Mouse (Mus musculus) E14TG2a.4 (cell line): ENCODE measurements around the gene Trh.
A peak's percentile ranks its signal among the peaks of the same experiment; 100 is the strongest.

Experiments
- H3K27me3 ChIP-seq: 2 replicates; pipeline ENCODE4 v1.6.1; 2014; ENCODE audit warnings: low read length, control low read depth; ENCODE audit not compliant: insufficient read depth
- H3K36me3 ChIP-seq: 2 replicates; pipeline ENCODE4 v1.6.1; 2014; ENCODE audit warnings: low read length, control low read depth; ENCODE audit not compliant: insufficient read depth
- H3K4me1 ChIP-seq: replicated peaks from 2 replicates; pipeline ENCODE4 v1.6.1; 2014; ENCODE audit warnings: low read depth, low read length, control low read depth
- H3K4me3 ChIP-seq: replicated peaks from 2 replicates; pipeline ENCODE4 v1.5.1; 2014; ENCODE audit warnings: mild to moderate bottlenecking, low read length
- H3K9me3 ChIP-seq: 2 replicates; pipeline ENCODE4 v1.6.1; 2014; ENCODE audit warnings: low read length, control low read depth
- CTCF ChIP-seq: conservative IDR thresholded peaks from 2 replicates; pipeline ENCODE4 v1.5.1; 2014; ENCODE audit warnings: low read length
- NANOG ChIP-seq: IDR thresholded peaks from 2 replicates; pipeline ENCODE4 v1.6.1; 2014; ENCODE audit warnings: borderline replicate concordance, low read length, mixed read lengths
- POU5F1 ChIP-seq: IDR thresholded peaks from 2 replicates; pipeline ENCODE4 v1.6.1; 2014; ENCODE audit warnings: low read length, borderline replicate concordance

Gene Trh

GRCm38 (mm10) chr6:92268001-92268400 lies 23.6 kb upstream of the Trh start:
- no peak for TF ChIP-seq POU5F1
- no peak for TF ChIP-seq NANOG
- TF ChIP-seq CTCF = no peak
- Histone ChIP-seq H3K36me3 (no peaks in the 10 kb centered on the region), H3K4me3 (no peak overlapping the region), H3K9me3 (no peaks in the 10 kb centered on the region), H3K4me1 (peaks cover 23% of the 10 kb centered on the region), H3K27me3 (peaks cover 2% of the 10 kb centered on the region; the same call in 1 of the 2 replicates)

- peaks cover 20% of the 10 kb centered on the region for H3K4me1 ChIP-seq
- H3K9me3 ChIP-seq = no peaks in the 10 kb centered on the region
- no peaks in the 10 kb centered on the region for H3K36me3 ChIP-seq
- peaks cover 14% of the 10 kb centered on the region; the same call in 1 of the 2 replicates for H3K27me3 ChIP-seq
- TF ChIP-seq NANOG (no peak), CTCF (no peak), POU5F1 (no peak)
- H3K4me3 ChIP-seq = no peak overlapping the region
Observed at GRCm38 (mm10) chr6:92261162-92261843, 16.9 kb upstream of the Trh start.

- TF ChIP-seq NANOG = no peak
- TF ChIP-seq POU5F1 = no peak
- TF ChIP-seq CTCF = 0 out of 2 replicates have a peak, but pooled peaks have one; percentile 2
Observed at GRCm38 (mm10) chr6:92255346-92255745, 10.9 kb upstream of the Trh start.

GRCm38 (mm10) chr6:92253253-92253870 lies 8.9 kb upstream of the Trh start:
- Histone ChIP-seq H3K4me1 (peaks cover 70% of the 10 kb centered on the region), H3K4me3 (no peak overlapping the region), H3K27me3 (no peaks in the 10 kb centered on the region), H3K36me3 (no peaks in the 10 kb centered on the region), H3K9me3 (peaks cover 12% of the 10 kb centered on the region)
- TF ChIP-seq POU5F1 = no peak
- no peak for TF ChIP-seq NANOG
- no peak for TF ChIP-seq CTCF

More at GRCm38 (mm10) chr6:92255346-92255745, 10.9 kb upstream of the Trh start:
- 0 out of 2 replicates have a peak, but pooled peaks cover 11% of the 10 kb centered on the region for H3K27me3 ChIP-seq
- H3K9me3 ChIP-seq = peaks cover 12% of the 10 kb centered on the region
- no peaks in the 10 kb centered on the region for H3K36me3 ChIP-seq
- peaks cover 52% of the 10 kb centered on the region for H3K4me1 ChIP-seq
- H3K4me3 ChIP-seq = no peak overlapping the region

- no peaks in the 10 kb centered on the region for H3K9me3 ChIP-seq
- H3K27me3 ChIP-seq = 0 out of 2 replicates have a peak, but pooled peaks cover 3% of the 10 kb centered on the region
- H3K4me3 ChIP-seq = peak overlapping the region; percentile 48
- peaks cover 92% of the 10 kb centered on the region for H3K4me1 ChIP-seq
- peaks cover 15% of the 10 kb centered on the region for H3K36me3 ChIP-seq
- TF ChIP-seq POU5F1 (no peak), NANOG (peak; percentile 75)
Observed at GRCm38 (mm10) chr6:92247215-92247919, 2.9 kb upstream of the Trh start.

- peaks cover 24% of the 10 kb centered on the region for H3K36me3 ChIP-seq
- peak; percentile 88 for TF ChIP-seq POU5F1
- TF ChIP-seq CTCF = no peak
- TF ChIP-seq NANOG = peak; percentile 48; the same call in 1 of the 2 replicates
Observed at GRCm38 (mm10) chr6:92246335-92246734, 1.9 kb upstream of the Trh start.

GRCm38 (mm10) chr6:92241178-92241906 lies 3.1 kb downstream of the Trh start:
- no peak for TF ChIP-seq CTCF
- H3K9me3 ChIP-seq = no peaks in the 10 kb centered on the region

More at GRCm38 (mm10) chr6:92246335-92246734, 1.9 kb upstream of the Trh start:
- Histone ChIP-seq H3K27me3 (0 out of 2 replicates have a peak, but pooled peaks cover 3% of the 10 kb centered on the region), H3K4me3 (peak overlapping the region; percentile 48), H3K4me1 (peaks cover 92% of the 10 kb centered on the region), H3K9me3 (no peaks in the 10 kb centered on the region)

GRCm38 (mm10) chr6:92235036-92235435 lies 9.4 kb downstream of the Trh start:
- Histone ChIP-seq H3K4me1 (peaks cover 13% of the 10 kb centered on the region), H3K4me3 (no peak overlapping the region), H3K9me3 (no peaks in the 10 kb centered on the region), H3K36me3 (no peaks in the 10 kb centered on the region), H3K27me3 (no peaks in the 10 kb centered on the region)
- TF ChIP-seq CTCF (no peak), POU5F1 (no peak), NANOG (no peak)

More at GRCm38 (mm10) chr6:92241178-92241906, 3.1 kb downstream of the Trh start:
- Histone ChIP-seq H3K27me3 (0 out of 2 replicates have a peak, but pooled peaks cover 3% of the 10 kb centered on the region), H3K4me1 (peaks cover 54% of the 10 kb centered on the region), H3K4me3 (no peak overlapping the region), H3K36me3 (peaks cover 24% of the 10 kb centered on the region)
